Mouse (Mus musculus) brain, adult 2 months (tissue): ENCODE results near the gene Il33.

ENCODE experiments used
- DNase-seq: peaks from one replicate; pipeline ENCODE4 v3.0.0; 2011; ENCODE audit warnings: low read depth, low spot score

The Il33 gene

GRCm38 (mm10) chr19:29924638-29925258 is at the start of gene Il33:
TSS of gene Il33 (plus strand) at chr19:29925114.
- peak; percentile 90 for DNase-seq

- no peak for DNase-seq
These were observed 47.3 kb upstream of the Il33 start for GRCm38 (mm10) chr19:29877422-29878291.

- no peak for DNase-seq
These were observed 45.9 kb upstream of the Il33 start for GRCm38 (mm10) chr19:29878896-29879504.

GRCm38 (mm10) chr19:29880918-29881317 is 44.0 kb upstream of the Il33 start:
- no peak for DNase-seq

- DNase-seq = no peak
These were observed 42.2 kb upstream of the Il33 start for GRCm38 (mm10) chr19:29882696-29883095.

GRCm38 (mm10) chr19:29885548-29885947 is 39.4 kb upstream of the Il33 start:
- no peak for DNase-seq

- peak; percentile 41 for DNase-seq
These were observed 37.4 kb upstream of the Il33 start for GRCm38 (mm10) chr19:29887476-29887875.

- no peak for DNase-seq
These were observed 36.0 kb upstream of the Il33 start for GRCm38 (mm10) chr19:29888946-29889345.

- no peak for DNase-seq
These were observed 32.9 kb upstream of the Il33 start for GRCm38 (mm10) chr19:29891981-29892380.

GRCm38 (mm10) chr19:29892786-29893185 is 32.1 kb upstream of the Il33 start:
- no peak for DNase-seq

GRCm38 (mm10) chr19:29893718-29894273 is 31.1 kb upstream of the Il33 start:
- DNase-seq = no peak

- no peak for DNase-seq
These were observed 30.5 kb upstream of the Il33 start for GRCm38 (mm10) chr19:29894381-29894780.

GRCm38 (mm10) chr19:29895047-29895446 is 29.9 kb upstream of the Il33 start:
- DNase-seq = no peak

GRCm38 (mm10) chr19:29900318-29900717 is 24.6 kb upstream of the Il33 start:
- no peak for DNase-seq

- peak; percentile 88 for DNase-seq
These were observed 22.4 kb upstream of the Il33 start for GRCm38 (mm10) chr19:29902343-29903070.

- peak; percentile 55 for DNase-seq
These were observed 19.0 kb upstream of the Il33 start for GRCm38 (mm10) chr19:29905896-29906295.

- peak; percentile 27 for DNase-seq
These were observed 15.7 kb upstream of the Il33 start for GRCm38 (mm10) chr19:29909166-29909565.

GRCm38 (mm10) chr19:29911919-29912318 is 13.0 kb upstream of the Il33 start:
- DNase-seq = no peak

- DNase-seq = peak; percentile 77
These were observed 7.5 kb upstream of the Il33 start for GRCm38 (mm10) chr19:29917421-29917820.

- no peak for DNase-seq
These were observed 1.3 kb downstream of the Il33 start for GRCm38 (mm10) chr19:29926101-29926755.

GRCm38 (mm10) chr19:29930296-29930695 is 5.4 kb downstream of the Il33 start:
- DNase-seq = no peak
